Comparison of ENCODE assay signal across 8 mouse cellular contexts in genomic region chrX:85574182-85574541, GRCm38 (mm10). TPM values are rescaled to one million over a fixed set of nuclear protein-coding genes. Genes with fewer than 3 reads are reported as not detected.
DNase-seq lines count a peak whose midpoint lies in the region; ATAC-seq and TF ChIP-seq lines count a peak whose summit lies in the region.

No protein-coding gene starts in this region.

- H3K4me2 ChIP-seq in embryonic facial prominence, embryonic 14.5 days (ENCODE audit: low read depth, low read length), result peak overlapping the region; percentile 59
- peak overlapping the region; percentile 54 for H3K4me2 ChIP-seq in stomach, postnatal 0 days (replicated peaks; ENCODE audit: low read depth)

- peaks cover 4% of the 10 kb centered on the region for H3K36me3 ChIP-seq in G1E (replicated peaks)
- no peaks in the 10 kb centered on the region for H3K36me3 ChIP-seq in embryonic facial prominence, embryonic 14.5 days (ENCODE audit: control insufficient read depth, insufficient read depth, low read length)
- H3K36me3 ChIP-seq in stomach, postnatal 0 days (ENCODE audit: control insufficient read depth, insufficient read depth, low read length), result no peaks in the 10 kb centered on the region

- ATAC-seq in G1E (ENCODE audit: extremely low read depth, insufficient number of reproducible peaks, low FRiP score, poor library complexity, severe bottlenecking), result no peak
- ATAC-seq in embryonic facial prominence, embryonic 14.5 days (ENCODE audit: low read depth), result peak; percentile 73
- ATAC-seq in inflammation-experienced regulatory T-cells, adult 6 months, result peak; percentile 26
- peak; percentile 35 for ATAC-seq in megakaryocyte progenitor cell, adult 5-6 weeks (replicated peaks; ENCODE audit: poor library complexity)
- peak; percentile 52 for ATAC-seq in stomach, postnatal 0 days (ENCODE audit: low FRiP score, low TSS enrichment)

- peaks cover 2% of the 10 kb centered on the region; the same call in 1 of the 2 replicates for H3K27me3 ChIP-seq in G1E (ENCODE audit: insufficient read depth, low read length)
- H3K27me3 ChIP-seq in embryonic facial prominence, embryonic 14.5 days (replicated peaks; ENCODE audit: control insufficient read depth, insufficient read depth, low read length), result no peaks in the 10 kb centered on the region
- no peaks in the 10 kb centered on the region for H3K27me3 ChIP-seq in stomach, postnatal 0 days (ENCODE audit: control insufficient read depth, insufficient read depth, low read length)

- 19% methylated on average over 24 of the region's 34 CpGs for WGBS in embryonic facial prominence, embryonic 14.5 days
- WGBS in stomach, postnatal 0 days, result 15% methylated on average over 21 of the region's 34 CpGs

- H3K4me1 ChIP-seq in G1E (ENCODE audit: insufficient read depth, low read depth, low read length), result peaks cover 12% of the 10 kb centered on the region
- no peaks in the 10 kb centered on the region for H3K4me1 ChIP-seq in embryonic facial prominence, embryonic 14.5 days (ENCODE audit: control insufficient read depth, insufficient read depth, low read length)
- H3K4me1 ChIP-seq in stomach, postnatal 0 days (replicated peaks; ENCODE audit: control insufficient read depth, insufficient read depth), result no peaks in the 10 kb centered on the region

- H3K27ac ChIP-seq in layer of hippocampus, adult 2 months, result peak overlapping the region; percentile 83
- H3K27ac ChIP-seq in embryonic facial prominence, embryonic 14.5 days (replicated peaks; ENCODE audit: low read depth, low read length), result no peak overlapping the region; the same call in 1 of the 2 replicates
- peak overlapping the region; percentile 78 for H3K27ac ChIP-seq in stomach, postnatal 0 days (replicated peaks)

- TF ChIP-seq EP300 in stomach, postnatal 0 days (optimal IDR thresholded peaks at IDR 0.05), result no peak

- H3K4me3 ChIP-seq in layer of hippocampus, adult 2 months, result peak overlapping the region; percentile 68
- H3K4me3 ChIP-seq in G1E (ENCODE audit: low read depth, low read length), result peak overlapping the region; percentile 78
- peak overlapping the region; percentile 65 for H3K4me3 ChIP-seq in embryonic facial prominence, embryonic 14.5 days (ENCODE audit: low read depth, low read length)
- peak overlapping the region; percentile 65 for H3K4me3 ChIP-seq in stomach, postnatal 0 days (ENCODE audit: low read depth, low read length)

- TF ChIP-seq CTCF in layer of hippocampus, adult 2 months (conservative IDR thresholded peaks at IDR 0.05), result 0 out of 2 replicates have a peak, but pooled peaks have one; percentile 28
- TF ChIP-seq CTCF in G1E (IDR thresholded peaks at IDR 0.05; ENCODE audit: low read depth, low read length), result no peak
- TF ChIP-seq CTCF in stomach, postnatal 0 days (IDR thresholded peaks at IDR 0.05; ENCODE audit: low read depth), result no peak

- DNase-seq in layer of hippocampus, adult 2 months (ENCODE audit: low spot score in 2 of 2), result no peak
- DNase-seq in layer of hippocampus, adult 8-10 months (ENCODE audit: low spot score in 2 of 2), result no peak
- no peak for DNase-seq in G1E (ENCODE audit: low spot score)
- DNase-seq in embryonic facial prominence, embryonic 14.5 days (ENCODE audit: low spot score), result peak; percentile 3
- peak; percentile 27 for DNase-seq in stomach, postnatal 0 days (ENCODE audit: low spot score)
- no peak for DNase-seq in cerebellum, adult 18-20 months

- H3K9ac ChIP-seq in embryonic facial prominence, embryonic 14.5 days (ENCODE audit: low read depth, low read length), result peak overlapping the region; percentile 78
- H3K9ac ChIP-seq in stomach, postnatal 0 days (ENCODE audit: low read length), result peak overlapping the region; percentile 80

- H3K9me3 ChIP-seq in G1E (replicated peaks), result no peaks in the 10 kb centered on the region
- no peaks in the 10 kb centered on the region for H3K9me3 ChIP-seq in embryonic facial prominence, embryonic 14.5 days (ENCODE audit: control insufficient read depth, low read length)
- no peaks in the 10 kb centered on the region for H3K9me3 ChIP-seq in stomach, postnatal 0 days (ENCODE audit: control insufficient read depth, low read length)

RNA-seq across cellular contexts. Expression of gene Tab3, which starts 0.3 kb away (rescaled TPM):
- 10 to 100 TPM; 16.7 to 18.8 TPM for total RNA-seq in layer of hippocampus, adult 2 months (2021)
- 10 to 100 TPM; 17.1 to 20.9 (median 19.2) TPM for total RNA-seq in layer of hippocampus, adult 8-10 months (2022)
- total RNA-seq in G1E (2014; fragmentation: Nextera tagmentation), result 42.0 and 49.4 TPM in 2 replicates
- total RNA-seq in G1E (2017), result 12.2 and 15.7 TPM in 2 replicates
- polyA plus RNA-seq in G1E (2012), result 3.5 and 3.8 TPM in 2 replicates
- polyA plus RNA-seq in embryonic facial prominence, embryonic 14.5 days (2014; fragmentation: Nextera tagmentation; extraction: Ambion mirVana), result 4.0 and 4.7 TPM in 2 replicates
- 1 to 10 TPM; 2.4 to 3.5 (median 2.9) TPM for polyA plus RNA-seq in inflammation-experienced regulatory T-cells, adult 6 months (2017; shearing (Covaris generic))
- total RNA-seq in megakaryocyte progenitor cell, adult 5-6 weeks (2015), result 13.2 and 15.5 TPM in 2 replicates
- total RNA-seq in megakaryocyte progenitor cell, adult 5-6 weeks (2017), result 6.1 and 8.2 TPM in 2 replicates
- 2.0 and 2.3 TPM in 2 replicates for polyA plus RNA-seq in stomach, postnatal 0 days (2015; fragmentation: Nextera tagmentation; extraction: Ambion mirVana)

Comparison
In these comparisons a context has a peak if more than half of its experiments do, and no peak if none do; other contexts are left out.
1. DNase-seq: peak in embryonic facial prominence, embryonic 14.5 days (single experiment) and stomach, postnatal 0 days (single experiment); none in layer of hippocampus, adult 2 months (0 of 2), layer of hippocampus, adult 8-10 months (0 of 2), G1E (single experiment) and cerebellum, adult 18-20 months (0 of 2).
2. Peak in every context shown above with its lines, with median percentiles within 50 percentile points of each other: H3K4me3 ChIP-seq.